Mouse (Mus musculus) E14TG2a.4 (cell line): ENCODE results near the gene Prkca.

Experiments
- CTCF ChIP-seq: conservative IDR thresholded peaks from 2 replicates; pipeline ENCODE4 v1.5.1; 2014; ENCODE audit warnings: low read length
- NANOG ChIP-seq: IDR thresholded peaks from 2 replicates; pipeline ENCODE4 v1.6.1; 2014; ENCODE audit warnings: borderline replicate concordance, low read length, mixed read lengths

DNA sequence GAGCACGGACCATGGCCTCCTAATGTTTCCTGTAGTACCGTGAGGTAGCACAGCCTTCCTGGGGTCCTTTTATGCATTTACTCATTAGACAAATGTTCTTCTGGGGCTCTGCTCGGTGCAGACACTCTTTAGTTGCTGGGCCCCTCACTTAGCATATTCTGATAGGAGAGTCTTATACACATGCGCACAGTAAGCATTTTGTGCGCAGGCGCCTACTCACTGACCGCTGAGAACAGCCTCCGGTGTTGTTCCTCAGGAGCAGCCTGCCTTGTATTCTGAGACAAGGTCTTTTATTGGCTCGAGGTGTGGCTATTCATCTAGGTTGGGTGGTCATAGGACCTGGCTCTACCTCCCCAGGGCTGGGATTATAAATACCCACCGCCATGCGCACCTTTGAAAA is 412.4 kb downstream of the Prkca start:
- TF ChIP-seq CTCF (no peak), NANOG (no peak)
